Mouse (Mus musculus) heart, adult 2 months (tissue): ENCODE measurements around the gene Rab30. TPM values are rescaled to one million over a fixed set of nuclear protein-coding genes. Genes with fewer than 3 reads are reported as not detected.
"Not testable (repeated sequence)": the region's sequence is repeated elsewhere in the genome, so short reads cannot be mapped to it uniquely, and the experiment has no call there.

Source experiments
- DNase-seq, 2 experiments: peaks; one replicate each; pipeline ENCODE4 v3.0.0; 2021
- H3K27ac ChIP-seq: fragments of 200-600 bp; 2 replicates; pipeline ENCODE4 v1.8.1; 2022
- H3K27me3 ChIP-seq: fragments of 200-500 bp; 2 replicates; pipeline ENCODE4 v1.6.1; 2012; ENCODE audit warnings: mild to moderate bottlenecking, low read length, inconsistent platforms, mixed read lengths; ENCODE audit not compliant: control insufficient read depth, insufficient read depth
- H3K36me3 ChIP-seq: fragments of 200-500 bp; 2 replicates; pipeline ENCODE4 v1.6.1; 2012; ENCODE audit warnings: low read length, inconsistent platforms; ENCODE audit not compliant: control insufficient read depth, insufficient read depth
- H3K4me1 ChIP-seq: fragments of 200-500 bp; 2 replicates; pipeline ENCODE4 v1.6.1; 2011; ENCODE audit warnings: low read length; ENCODE audit not compliant: control insufficient read depth, insufficient read depth
- H3K4me3 ChIP-seq: fragments of 200-600 bp; 2 replicates; pipeline ENCODE4 v1.8.1; 2022
- H3K79me2 ChIP-seq: fragments of 200-500 bp; replicated peaks from 2 replicates; pipeline ENCODE4 v1.6.1; 2012; ENCODE audit warnings: mild to moderate bottlenecking, inconsistent platforms, low read length, moderate library complexity, mixed read lengths; ENCODE audit not compliant: control insufficient read depth, insufficient read depth
- H3K9ac ChIP-seq: fragments of 200-500 bp; 2 replicates; pipeline ENCODE4 v1.6.1; 2012; ENCODE audit warnings: low read depth, mild to moderate bottlenecking, control low read depth, inconsistent platforms, low read length, mixed read lengths
- CTCF ChIP-seq: fragments of 200-600 bp; IDR thresholded peaks from 2 replicates; pipeline ENCODE4 v1.8.1; 2022; ENCODE audit warnings: antibody characterized with exemption, mild to moderate bottlenecking, moderate library complexity
- EP300 ChIP-seq: fragments of 200-500 bp; IDR thresholded peaks from 2 replicates; pipeline ENCODE4 v1.6.1; 2011; ENCODE audit warnings: low read depth, low read length, control low read depth; ENCODE audit not compliant: insufficient read depth
- POLR2A ChIP-seq: fragments of 200-500 bp; IDR thresholded peaks from 2 replicates; pipeline ENCODE4 v1.6.1; 2011; ENCODE audit warnings: mild to moderate bottlenecking, low read depth, low read length, control low read depth; ENCODE audit not compliant: insufficient read depth
- WGBS: fragments of 180-500 bp; shearing (Covaris S2); methylation state at CpG from one replicate; pipeline ENCODE4 v1.1.7; 2018; 5-methylcytosine and 5-hydroxymethylcytosine counted together
- intact Hi-C: fragments of 180-260 bp; cut with DNase I; formaldehyde crosslinking; loops from one replicate; pipeline ENCODE4 v1.15.1; 2025
- polyA plus RNA-seq: library from polyadenylated mRNA; depleted of rRNA; stranded (reverse); fragments of >200 nt; gene quantifications from 2 replicates; pipeline ENCODE4 v1.2.3, GENCODE M21; 2012
- total RNA-seq, 2 experiments: library from RNA; stranded (reverse); gene quantifications; 2 replicates each; pipeline ENCODE4 v1.2.3; 2021

The Rab30 gene
- total and polyA plus RNA-seq, 3 experiments, result 2.8 to 22.5 (median 10.8) TPM

GRCm38 (mm10) chr7:92709573-92709972 lies 31.8 kb upstream of the Rab30 start:
- no peak overlapping the region for H3K4me3 ChIP-seq
- no peaks in the 10 kb centered on the region for H3K4me1 ChIP-seq
- TF ChIP-seq EP300, result no peak
- no peak for TF ChIP-seq CTCF
- TF ChIP-seq POLR2A, result no peak
- 34% methylated on average over 2 of the region's 2 CpGs for WGBS
- no peaks in the 10 kb centered on the region for H3K79me2 ChIP-seq
- H3K27ac ChIP-seq, result no peak overlapping the region
- H3K36me3 ChIP-seq, result no peaks in the 10 kb centered on the region
- no peak overlapping the region for H3K9ac ChIP-seq
- intact Hi-C loops, result no loop called here
- H3K27me3 ChIP-seq, result no peaks in the 10 kb centered on the region
- no peak for DNase-seq

- WGBS, result 61% methylated on average over 3 of the region's 3 CpGs
- H3K27ac ChIP-seq, result no peak overlapping the region
- intact Hi-C loops, result no loop called here
- TF ChIP-seq EP300, result no peak
- TF ChIP-seq CTCF, result no peak
- no peak for TF ChIP-seq POLR2A
- no peak overlapping the region for H3K9ac ChIP-seq
- no peaks in the 10 kb centered on the region for H3K36me3 ChIP-seq
- H3K27me3 ChIP-seq, result no peaks in the 10 kb centered on the region
- no peak for DNase-seq
- H3K79me2 ChIP-seq, result no peaks in the 10 kb centered on the region
- H3K4me1 ChIP-seq, result no peaks in the 10 kb centered on the region
- no peak overlapping the region for H3K4me3 ChIP-seq
These were observed 29.8 kb upstream of the Rab30 start for GRCm38 (mm10) chr7:92711593-92711992.

- no peaks in the 10 kb centered on the region for H3K27me3 ChIP-seq
These were observed 26.3 kb upstream of the Rab30 start for GRCm38 (mm10) chr7:92715055-92715454.

GRCm38 (mm10) chr7:92720156-92720905 lies 21.1 kb upstream of the Rab30 start:
- intact Hi-C loops, result no loop called here
- H3K36me3 ChIP-seq, result no peaks in the 10 kb centered on the region
- DNase-seq, result no peak
- no peak overlapping the region for H3K4me3 ChIP-seq
- H3K27ac ChIP-seq, result no peak overlapping the region
- TF ChIP-seq POLR2A, result no peak
- TF ChIP-seq EP300, result no peak
- TF ChIP-seq CTCF, result no peak
- H3K79me2 ChIP-seq, result no peaks in the 10 kb centered on the region
- 49% methylated on average over 3 of the region's 3 CpGs for WGBS
- peaks cover 2% of the 10 kb centered on the region; the same call in 1 of the 2 replicates for H3K27me3 ChIP-seq
- H3K9ac ChIP-seq, result no peak overlapping the region
- H3K4me1 ChIP-seq, result no peaks in the 10 kb centered on the region

More at GRCm38 (mm10) chr7:92715055-92715454, 26.3 kb upstream of the Rab30 start:
- no peak for TF ChIP-seq POLR2A
- Histone ChIP-seq H3K27ac (no peak overlapping the region), H3K9ac (no peak overlapping the region), H3K4me1 (no peaks in the 10 kb centered on the region), H3K4me3 (no peak overlapping the region), H3K36me3 (no peaks in the 10 kb centered on the region), H3K79me2 (no peaks in the 10 kb centered on the region)
- WGBS, result 83% methylated on average over 1 of the region's 1 CpGs
- intact Hi-C loops, result no loop called here
- DNase-seq, result no peak

- intact Hi-C loops, result no loop called here
- WGBS, result 34% methylated on average over 3 of the region's 3 CpGs
- peaks cover 2% of the 10 kb centered on the region; the same call in 1 of the 2 replicates for H3K27me3 ChIP-seq
- H3K79me2 ChIP-seq, result no peaks in the 10 kb centered on the region
- no peaks in the 10 kb centered on the region for H3K4me1 ChIP-seq
- H3K4me3 ChIP-seq, result no peak overlapping the region
- H3K36me3 ChIP-seq, result no peaks in the 10 kb centered on the region
- no peak overlapping the region for H3K9ac ChIP-seq
- no peak for TF ChIP-seq EP300
- no peak for TF ChIP-seq POLR2A
- TF ChIP-seq CTCF, result no peak
- DNase-seq, result no peak
- H3K27ac ChIP-seq, result no peak overlapping the region
These were observed 17.7 kb upstream of the Rab30 start for GRCm38 (mm10) chr7:92723750-92724149.

GRCm38 (mm10) chr7:92724261-92724660 lies 17.1 kb upstream of the Rab30 start:
- no peak for TF ChIP-seq CTCF
- no peak for TF ChIP-seq POLR2A
- TF ChIP-seq EP300, result no peak
- H3K36me3 ChIP-seq, result no peaks in the 10 kb centered on the region
- 62% methylated on average over 4 of the region's 4 CpGs for WGBS
- no peaks in the 10 kb centered on the region for H3K4me1 ChIP-seq
- no peaks in the 10 kb centered on the region for H3K79me2 ChIP-seq
- H3K27me3 ChIP-seq, result peaks cover 2% of the 10 kb centered on the region; the same call in 1 of the 2 replicates
- no peak overlapping the region for H3K4me3 ChIP-seq
- DNase-seq, result no peak
- intact Hi-C loops, result no loop called here
- H3K9ac ChIP-seq, result no peak overlapping the region
- no peak overlapping the region for H3K27ac ChIP-seq

- DNase-seq, H3K4me1 ChIP-seq: not testable (repeated sequence)
- intact Hi-C loops, result loop anchor here (1.0 kb wide), 1 partner anchor 9 kb away; no protein-coding TSS in a partner anchor
These were observed 11.8 kb upstream of the Rab30 start for GRCm38 (mm10) chr7:92729583-92729982.

More at GRCm38 (mm10) chr7:92729583-92729982, 11.8 kb upstream of the Rab30 start:
- not testable (repeated sequence) for H3K9ac ChIP-seq, H3K27me3 ChIP-seq, H3K4me3 ChIP-seq, H3K79me2 ChIP-seq, H3K36me3 ChIP-seq, H3K27ac ChIP-seq
- 63% methylated on average over 3 of the region's 3 CpGs for WGBS
